Mouse (Mus musculus) embryo, embryonic 11 days (tissue): ENCODE data around the gene Cox5b.
A peak's percentile ranks its signal among the peaks of the same experiment; 100 is the strongest.
"Not testable (repeated sequence)": the region's sequence is repeated elsewhere in the genome, so short reads cannot be mapped to it uniquely, and the experiment has no call there.

Experiments used
- DNase-seq: peaks from one replicate; pipeline ENCODE4 v3.0.0-alpha.2; 2015

Gene Cox5b

DNA sequence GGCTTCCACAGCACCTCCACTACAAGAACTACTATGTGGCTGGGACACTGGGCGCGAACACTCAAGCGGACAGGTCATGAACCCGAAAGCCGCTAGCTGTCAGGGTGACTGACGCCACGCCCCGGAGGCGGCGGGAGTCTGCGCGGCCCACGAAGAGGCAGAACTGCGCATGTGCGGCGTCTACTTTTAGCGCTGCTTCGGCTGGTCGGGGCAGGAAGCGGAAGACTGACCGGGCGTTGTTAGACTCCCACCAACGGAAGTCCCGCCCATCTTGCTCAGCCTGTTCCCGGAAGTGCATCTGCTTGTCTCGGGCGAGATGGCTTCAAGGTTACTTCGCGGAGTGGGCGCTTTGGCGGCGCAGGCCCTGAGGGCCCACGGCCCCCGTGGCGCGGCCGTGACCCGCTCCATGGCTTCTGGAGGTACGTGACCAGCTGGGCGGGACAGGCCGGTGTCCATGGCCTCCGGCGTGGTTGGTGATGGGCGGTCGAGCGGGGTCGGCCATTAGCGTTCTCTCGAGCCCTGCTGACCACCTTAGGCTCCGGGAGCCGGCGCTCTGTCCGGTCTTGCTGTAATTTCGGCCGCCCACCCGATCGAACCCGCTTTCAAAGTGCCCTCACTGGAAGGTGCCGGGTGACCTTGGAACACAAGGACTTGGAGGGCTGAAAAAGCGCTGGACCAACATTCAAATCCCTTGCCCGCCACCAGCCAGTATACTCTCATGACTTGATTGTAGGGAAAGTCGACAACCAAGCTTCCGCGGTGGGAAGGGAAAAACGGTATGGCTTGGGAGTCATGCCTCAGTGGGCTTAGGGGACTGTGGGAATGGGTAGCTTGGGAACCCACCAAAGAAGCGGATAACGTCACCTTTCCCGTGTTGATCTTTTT is at the start of gene Cox5b:
Gene Cox5b, plus strand, starts transcription at position 179 of the 885 bp plus-strand sequence.
- DNase-seq = peak; percentile 99

DNA sequence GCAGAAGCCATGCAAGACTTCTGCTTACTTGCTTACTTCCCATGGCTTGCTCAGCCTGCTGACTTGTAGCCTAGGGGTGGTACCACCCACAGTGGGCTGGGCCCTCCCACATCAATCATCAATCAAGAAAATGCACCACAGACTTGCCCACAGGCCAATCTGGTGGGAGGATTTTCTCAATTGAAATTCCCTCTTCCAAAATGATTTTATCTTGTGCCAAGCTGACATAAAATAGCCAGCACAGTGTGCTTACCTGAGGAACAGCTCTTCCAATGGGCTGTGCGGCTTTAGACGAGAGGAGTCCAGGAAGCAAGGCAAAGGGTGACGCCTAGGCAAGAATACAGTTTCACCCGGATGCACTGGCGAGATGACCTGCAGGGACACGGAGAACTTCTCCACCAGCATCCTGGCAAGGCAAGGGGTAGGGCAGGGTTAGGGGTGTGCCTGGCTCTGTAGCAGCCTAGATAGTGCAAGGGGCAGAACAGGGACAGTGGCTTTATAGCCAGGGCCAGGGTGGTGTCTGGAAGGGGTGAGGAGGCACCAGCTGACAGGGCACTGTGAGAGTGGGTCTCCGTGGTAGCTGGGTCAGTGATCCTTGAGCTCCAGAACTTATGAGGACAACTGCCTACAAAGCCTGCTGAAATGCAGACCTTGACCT is 47.2 kb upstream of the Cox5b start:
- no peak for DNase-seq

DNA sequence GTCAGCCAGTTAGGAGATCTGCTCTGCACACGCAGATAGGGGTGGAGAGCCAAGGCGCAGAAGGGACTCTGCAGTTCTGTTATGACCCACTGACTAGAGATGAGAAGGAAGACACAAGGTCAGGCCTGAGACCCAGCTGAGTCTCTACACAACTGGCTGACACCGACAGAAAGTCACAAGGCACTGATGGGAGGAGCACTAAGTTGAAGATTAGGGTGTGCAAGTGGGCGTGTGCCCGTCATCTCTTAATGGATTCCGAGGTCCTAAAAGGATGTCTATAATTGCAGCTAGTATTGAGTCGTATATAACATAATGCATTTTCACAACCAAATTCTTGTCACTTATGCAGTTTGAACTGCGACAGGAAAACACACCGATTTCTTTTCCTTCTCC is 46.6 kb upstream of the Cox5b start:
- no peak for DNase-seq

DNA sequence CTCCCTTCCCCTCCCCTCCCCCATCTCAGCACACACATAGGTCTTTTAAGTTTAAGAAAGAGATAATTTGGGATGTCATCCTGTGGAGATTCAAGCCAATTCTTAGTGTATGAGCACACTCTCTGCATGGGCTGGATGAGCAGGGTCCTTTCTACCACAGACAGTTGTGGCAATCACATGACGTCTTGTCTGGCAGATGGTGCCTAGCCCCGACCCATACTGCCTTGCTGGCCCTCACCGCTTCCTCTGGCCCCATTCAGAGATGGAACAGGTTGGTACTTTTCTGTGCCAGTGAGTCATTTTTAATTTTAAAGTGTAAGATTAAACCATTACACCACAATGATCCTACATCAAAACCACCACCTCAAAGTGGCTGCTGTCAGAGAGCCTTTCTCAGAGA is 45.0 kb upstream of the Cox5b start:
- DNase-seq = no peak

DNA sequence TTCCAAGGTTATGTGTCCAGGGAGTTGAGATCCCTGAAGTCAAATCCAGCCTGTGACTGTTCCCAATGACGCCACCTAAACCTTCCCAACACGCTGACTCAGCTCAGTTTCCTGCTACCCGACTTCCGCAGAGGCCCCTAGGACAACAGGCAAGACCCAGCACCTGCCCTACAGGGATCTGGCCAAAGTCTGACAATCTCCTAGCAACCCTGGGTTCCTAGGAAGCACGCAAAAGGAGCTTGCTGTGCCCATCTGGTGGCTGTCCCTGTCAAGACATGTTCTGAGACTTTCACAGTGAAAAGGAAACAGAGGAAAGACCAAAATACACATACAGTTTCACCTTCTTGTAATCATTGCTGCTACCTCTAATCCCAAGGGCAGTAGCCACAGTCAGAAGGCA is 43.6 kb upstream of the Cox5b start:
- DNase-seq = no peak

DNA sequence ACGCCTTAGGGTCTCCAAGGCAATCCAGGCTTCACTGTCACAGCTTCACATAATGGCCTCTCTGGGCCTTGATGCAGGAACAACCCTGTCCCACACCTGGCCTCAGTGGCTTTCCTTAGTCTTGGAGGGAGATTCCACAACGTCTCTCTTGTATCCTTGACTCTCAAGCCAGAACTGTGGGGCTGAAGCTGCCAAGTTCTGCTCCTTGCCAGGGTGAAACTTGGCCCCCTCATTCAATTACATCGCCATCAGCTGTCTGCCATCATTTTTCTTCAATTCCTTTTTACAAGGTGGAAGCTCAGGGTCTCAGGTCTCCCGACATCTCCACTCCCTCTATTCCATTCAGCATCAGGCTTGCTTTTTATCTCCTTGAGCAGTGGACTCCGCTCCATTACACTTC is 36.2 kb upstream of the Cox5b start:
- DNase-seq = no peak

DNA sequence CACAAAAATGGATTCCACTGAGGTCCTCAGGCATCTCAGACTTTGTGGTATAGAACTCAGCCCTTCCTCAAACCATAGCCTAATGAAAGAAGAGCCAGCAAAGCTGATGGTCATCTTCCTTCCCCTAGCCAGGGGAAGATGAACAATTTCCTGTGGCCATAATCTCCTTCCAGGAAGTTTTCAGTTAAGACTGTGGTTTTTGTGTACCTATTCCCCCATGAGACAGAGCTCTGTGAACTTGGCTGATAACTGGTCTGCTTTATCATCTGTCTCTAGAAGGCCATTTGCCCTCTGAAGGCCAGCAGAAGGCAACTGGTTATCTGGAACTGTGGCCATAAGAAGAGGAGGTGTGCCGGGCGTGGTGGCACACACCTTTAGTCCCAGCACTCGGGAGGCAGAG is 35.0 kb upstream of the Cox5b start:
- no peak for DNase-seq

DNA sequence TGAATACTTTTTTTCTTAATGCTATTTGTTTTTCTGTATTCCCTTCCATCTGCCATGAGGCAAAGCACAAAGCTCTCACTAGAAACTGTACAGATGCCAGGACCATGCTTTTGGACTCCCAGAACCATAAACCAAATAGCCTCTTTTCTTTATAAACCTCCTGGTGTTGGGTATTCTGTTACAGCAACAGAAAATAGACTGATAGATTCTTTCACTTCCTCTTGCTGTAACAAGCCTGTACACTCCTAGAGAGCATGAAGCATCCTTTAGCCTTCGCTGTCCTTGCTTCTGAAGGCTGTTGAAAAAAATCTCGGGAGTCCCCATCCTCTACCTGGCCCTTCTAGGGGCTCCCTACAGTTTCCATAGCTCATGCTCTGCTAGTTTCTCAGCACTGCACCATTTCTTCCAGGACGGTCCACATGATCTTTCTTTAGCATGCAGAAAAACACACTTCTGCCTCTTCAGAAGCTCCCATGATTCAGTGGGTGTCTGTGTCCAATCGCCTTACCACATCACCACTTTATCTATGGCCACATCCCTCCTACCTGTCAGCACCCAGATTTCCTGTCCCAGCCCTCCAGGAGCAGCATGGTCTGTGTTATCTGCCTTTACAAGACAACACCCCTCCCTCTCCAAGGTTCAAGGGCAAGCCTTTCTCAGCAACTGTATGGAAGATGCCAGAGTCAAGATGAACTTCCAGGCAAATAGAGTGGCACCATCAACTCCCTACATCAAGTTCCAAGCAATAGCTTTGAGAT is 33.4 kb upstream of the Cox5b start:
- DNase-seq = no peak

DNA sequence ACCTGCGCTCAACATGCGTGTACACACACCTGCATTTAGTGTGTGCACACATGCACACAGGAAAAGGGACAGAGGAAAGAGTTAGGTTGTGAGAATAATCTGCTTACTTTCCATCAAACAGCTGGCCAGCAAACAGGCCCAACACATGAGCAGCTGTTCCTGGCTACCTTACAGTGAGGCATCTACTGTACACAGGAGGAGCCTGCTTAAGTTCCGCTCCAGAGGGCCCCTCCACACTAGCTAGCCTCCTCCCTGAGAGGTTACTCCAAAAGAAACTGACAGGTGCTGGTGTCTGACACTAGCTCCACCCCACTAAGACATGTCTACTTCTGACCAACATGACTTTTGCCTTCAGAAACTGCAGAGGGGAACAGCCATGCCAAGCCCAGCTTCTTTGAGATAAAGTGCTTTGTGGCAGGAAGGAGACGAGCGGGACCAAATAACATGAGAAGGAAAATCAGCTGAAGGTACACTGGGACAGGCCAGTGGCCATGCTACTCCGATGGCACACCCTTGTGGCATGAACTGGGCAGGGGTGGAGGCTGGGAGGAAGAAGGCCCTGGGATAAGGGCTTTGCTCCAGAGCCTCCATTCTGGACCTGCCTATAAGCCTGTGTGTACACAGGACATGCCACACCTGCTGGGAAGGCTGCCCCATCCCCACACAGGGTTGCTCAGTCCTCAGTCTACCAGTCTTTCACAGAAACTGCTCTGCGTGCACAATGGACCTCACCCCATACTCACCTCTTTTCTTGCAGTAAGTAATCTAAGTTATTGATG is 32.4 kb upstream of the Cox5b start:
- no peak for DNase-seq

DNA sequence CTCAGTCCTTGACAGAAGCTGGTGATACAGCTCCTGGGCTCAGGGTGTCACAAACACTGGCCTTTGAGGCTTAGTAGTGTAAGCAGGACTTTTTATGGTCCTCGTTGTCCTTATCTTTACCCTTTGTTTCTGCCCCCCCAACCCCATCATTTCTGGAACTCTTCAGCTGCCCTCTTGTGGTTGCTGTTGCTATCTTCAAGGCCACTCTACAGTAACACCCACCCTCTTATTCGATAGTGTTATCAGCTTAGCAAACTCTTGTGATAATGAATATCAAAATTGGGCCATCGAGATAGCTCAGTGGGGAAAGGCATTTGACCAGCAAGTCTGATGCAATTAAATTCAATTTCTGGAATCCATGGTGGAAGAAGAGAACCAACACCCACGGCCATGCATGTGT is 26.8 kb upstream of the Cox5b start:
- DNase-seq = no peak

DNA sequence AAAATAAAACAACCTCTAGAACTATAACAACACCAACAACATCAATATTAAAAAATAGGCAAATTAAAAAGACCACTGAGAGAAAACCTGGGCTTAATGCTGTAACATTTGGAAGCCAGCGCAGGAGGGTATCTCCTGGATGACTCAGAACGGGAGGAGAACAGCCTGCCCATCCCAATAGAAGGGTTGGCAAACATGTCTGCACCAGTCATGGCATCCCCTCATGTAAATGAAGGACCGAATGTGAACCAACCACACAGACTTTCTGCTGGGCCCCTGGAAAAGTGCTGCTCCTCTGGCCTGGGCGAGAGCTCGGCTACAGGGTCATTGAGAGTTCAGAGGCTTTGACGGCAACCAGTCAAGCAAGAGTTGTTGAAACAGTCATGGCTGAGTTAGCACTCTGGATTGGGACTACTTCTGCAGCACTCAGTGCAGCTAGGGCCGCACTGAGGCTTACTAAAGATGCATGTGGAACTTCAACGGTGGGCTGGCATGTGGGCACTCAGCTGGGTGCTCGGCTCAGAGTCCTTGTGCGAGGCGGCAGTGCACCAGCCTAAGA is 26.0 kb upstream of the Cox5b start:
- peak; percentile 38 for DNase-seq

DNA sequence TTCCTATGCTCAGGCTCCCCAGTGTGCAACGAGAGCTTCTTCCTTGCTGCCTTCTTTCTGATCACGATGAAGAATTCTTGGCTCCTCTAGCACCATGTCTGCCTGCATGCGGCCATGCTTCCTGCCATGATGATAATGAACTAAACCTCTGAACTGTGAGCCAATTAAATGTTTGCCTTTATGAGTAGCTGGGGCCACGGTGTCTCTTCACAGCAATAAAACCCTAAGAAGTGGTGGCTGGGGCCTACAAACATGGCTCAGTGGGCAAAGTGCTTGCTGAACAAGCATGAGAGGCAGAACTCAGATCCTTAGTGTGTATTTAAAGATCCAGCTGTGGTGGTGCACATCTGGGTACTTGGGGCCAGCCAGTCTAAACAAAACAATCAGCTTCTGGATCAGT is 25.3 kb upstream of the Cox5b start:
- DNase-seq = no peak

DNA sequence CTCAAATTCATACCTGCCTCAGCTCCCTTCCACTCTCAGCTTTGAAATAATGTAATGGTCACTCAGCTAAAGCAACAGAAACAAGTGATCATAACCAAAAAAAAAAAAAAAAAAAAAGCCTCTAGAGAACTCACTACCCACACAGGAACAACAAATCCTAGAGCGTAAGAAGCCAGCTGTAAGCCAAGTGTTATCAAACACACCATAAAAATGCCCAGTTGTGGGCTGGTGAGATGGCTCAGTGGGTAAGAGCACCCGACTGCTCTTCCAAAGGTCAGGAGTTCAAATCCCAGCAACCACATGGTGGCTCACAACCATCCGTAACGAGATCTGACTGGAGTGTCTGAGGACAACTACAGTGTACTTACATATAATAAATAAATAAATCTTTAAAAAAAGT is 23.2 kb upstream of the Cox5b start:
- not testable (repeated sequence) for DNase-seq

DNA sequence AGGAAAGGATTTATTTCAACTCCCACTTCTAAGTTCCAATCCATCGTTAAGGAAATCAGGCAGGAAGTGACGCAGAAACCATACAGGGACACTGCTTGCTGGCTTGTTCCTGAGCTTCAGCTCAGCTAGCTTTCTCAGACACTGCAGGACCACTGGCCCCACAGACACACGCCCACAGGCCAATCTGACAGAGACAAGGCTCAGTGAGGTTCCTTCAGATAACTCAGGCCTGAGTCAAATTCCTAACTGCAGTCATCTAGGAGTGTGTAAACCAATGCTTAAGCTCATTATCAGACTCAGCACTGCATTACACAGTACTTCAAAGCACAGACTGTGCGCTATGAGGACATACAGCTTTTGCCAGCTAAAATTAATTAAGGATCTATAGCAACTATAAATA is 21.0 kb upstream of the Cox5b start:
- DNase-seq = no peak

DNA sequence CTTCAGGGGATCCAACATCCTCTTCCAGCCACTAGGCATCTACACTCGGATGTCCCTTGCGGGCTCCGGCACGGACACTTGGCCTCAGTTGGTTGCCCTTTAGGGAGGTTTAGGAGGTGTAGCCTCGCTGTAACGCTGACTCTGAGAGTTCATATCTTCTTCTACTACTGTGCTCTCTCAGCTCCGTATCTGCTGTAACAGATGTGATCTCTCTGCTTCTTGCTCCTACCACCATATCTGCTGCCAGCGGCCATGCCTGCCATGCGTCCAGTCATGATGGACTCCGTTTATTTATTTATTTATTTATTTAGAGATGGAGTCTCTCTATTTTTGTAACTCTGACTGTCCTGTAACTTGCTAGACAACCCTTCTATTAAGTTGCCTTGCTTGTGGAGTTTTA is 20.0 kb upstream of the Cox5b start:
- DNase-seq = no peak

DNA sequence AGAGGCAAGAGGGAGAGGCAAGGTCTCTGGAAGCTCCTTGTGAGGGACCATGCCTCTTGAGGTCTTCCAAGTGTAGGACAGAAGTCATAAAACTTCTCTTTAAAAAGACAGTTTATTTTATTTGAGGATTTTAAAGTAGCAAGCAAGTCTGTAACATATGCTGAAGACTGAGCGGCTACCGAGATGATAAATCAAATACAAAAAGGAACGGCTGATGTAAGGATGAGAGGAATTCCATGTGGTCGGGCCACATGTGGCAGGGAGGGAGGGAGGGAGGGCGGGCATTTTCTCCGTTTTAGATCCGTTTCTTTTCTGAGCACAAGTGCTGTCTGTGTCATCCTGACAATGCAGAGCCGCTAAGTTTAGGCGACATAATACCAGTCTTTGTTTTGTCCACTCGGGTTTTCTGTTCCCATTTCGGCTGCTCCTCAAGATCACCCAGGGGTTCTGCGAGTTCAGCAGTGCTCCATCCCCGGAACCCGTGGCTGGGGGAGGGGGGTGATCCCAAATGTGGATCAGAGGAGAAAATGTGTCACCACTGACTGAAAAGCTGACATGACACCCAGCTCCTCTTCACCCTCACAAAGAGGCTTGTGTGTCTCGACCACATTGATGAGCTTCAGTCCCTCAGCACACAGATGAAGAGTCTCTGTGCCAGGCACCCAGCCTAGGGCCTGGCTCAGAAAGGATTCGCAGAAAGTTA is 18.4 kb upstream of the Cox5b start:
- no peak for DNase-seq

DNA sequence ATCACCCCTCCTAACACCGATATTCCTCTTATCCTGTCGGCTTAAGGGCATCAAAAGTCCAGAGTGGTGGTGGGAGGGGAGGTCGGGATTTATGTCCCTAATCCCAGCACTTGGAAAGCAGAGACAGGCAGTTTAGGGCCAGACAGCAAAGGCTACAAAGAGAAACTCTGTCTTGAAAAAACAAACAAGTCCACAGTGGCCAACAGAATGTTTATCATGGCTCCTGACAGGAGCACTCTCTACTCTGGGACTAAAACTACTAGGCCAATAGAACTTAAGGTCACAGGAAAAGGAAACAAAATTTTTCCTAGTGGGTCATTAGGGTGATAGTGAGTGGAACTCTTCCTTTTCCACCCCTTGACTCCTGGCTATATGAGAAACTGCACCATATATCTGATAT is 16.3 kb upstream of the Cox5b start:
- DNase-seq = no peak

DNA sequence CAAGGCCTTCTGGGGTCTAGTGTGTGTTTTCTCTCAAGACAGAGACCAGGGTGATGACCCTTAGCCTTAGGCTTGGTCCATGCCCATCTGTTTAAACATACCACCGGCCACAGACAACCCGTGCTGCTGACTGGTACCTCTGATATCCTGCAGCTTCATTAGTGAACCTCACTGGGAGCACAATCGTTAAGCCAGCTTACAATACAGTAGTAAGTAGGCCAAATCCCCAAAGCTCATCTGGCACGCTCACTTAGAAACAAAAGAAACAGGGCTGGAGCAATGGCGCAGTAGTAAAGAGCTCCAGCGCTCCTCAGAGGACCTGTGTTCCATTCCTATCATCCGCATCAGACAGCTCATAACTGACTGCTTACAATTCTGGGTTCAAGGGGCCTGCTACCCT is 10.4 kb upstream of the Cox5b start:
- DNase-seq = no peak

DNA sequence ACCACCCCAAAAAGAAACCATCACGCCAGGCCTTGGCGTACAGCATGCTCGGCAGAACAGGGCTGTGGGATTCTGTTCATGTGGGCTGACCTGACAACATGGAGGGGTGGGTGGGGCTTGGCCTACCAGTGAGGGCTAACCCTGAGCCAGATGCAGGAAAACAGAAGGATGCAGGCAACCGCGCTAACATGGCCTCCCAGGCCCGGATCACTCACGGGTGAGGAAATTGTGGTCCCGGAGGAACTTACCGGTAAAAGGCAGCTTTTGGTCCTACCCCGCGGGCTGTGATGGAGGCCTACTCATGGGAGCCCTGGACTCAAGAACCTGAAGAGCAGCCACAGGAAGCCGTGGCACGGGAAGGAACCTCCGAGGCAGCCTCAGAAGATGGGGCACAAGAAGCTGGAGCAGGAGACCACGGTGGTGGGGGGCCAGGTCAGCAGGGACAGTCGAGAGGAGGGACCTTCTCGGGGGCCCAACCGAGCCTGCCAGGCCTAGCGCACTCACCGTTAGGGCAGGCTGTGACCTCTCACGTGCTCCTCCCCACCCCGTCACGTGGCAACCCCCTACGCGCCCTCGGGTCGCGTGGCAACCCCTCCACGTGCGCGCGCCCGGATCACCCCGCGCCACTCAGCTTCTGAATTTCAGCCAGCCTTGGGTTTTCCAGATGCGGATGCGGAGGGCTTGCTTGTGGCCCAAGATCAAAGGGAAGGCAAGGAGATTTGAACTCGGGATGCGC is 8.5 kb upstream of the Cox5b start, which contains the start of gene Fam178b:
Gene Fam178b, minus strand, starts transcription at position 564 of the 736 bp plus-strand sequence.
- no peak for DNase-seq

DNA sequence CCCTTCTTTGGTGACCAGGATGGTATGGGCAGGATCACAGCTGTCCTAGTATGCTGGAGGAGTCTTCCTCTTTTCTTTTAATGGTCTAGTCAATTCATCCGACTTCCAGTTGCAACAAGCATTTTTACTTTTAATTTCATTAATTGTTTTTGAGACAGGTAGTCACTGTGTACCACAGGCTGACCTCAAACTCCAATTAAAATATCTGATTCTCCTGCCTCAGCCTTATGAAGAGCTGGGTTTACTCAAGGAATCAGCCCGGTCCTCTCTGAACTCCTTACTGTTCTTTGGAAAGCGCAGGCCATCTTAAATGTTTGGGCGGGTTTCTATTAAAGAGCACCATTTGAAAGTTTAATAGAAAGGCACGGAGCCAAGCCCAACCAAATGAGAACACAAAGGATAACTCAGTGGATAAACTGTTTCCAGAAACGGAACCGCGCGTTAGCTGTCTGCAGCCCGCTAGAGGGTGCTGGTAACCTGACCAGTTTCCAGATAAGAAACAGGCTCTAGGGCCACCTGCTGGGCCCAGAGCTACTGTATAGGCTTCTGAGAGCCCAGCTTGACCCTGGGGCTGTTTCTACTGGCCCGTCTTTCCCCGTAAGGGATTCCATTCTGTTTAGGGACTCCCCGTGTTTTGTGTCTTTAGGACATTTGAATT is 7.3 kb upstream of the Cox5b start:
- DNase-seq = peak; percentile 92
